ENCODE assay signal across 12 mouse cellular contexts in genomic region chr2:74244203-74244602, GRCm38 (mm10).
DNase-seq lines count a peak whose midpoint lies in the region; ATAC-seq lines count a peak whose summit lies in the region.
"Had no signal": no experiment of that assay in that cellular context is flagged by ENCODE, and none has a peak within 500 bp of the region (broad histone marks: within the 10 kb centered on the region; RNA-seq: fewer than 3 reads in every experiment).

No protein-coding gene starts in this region.

- no peaks in the 10 kb centered on the region for H3K36me3 ChIP-seq in forebrain, embryonic 12.5 days (replicated peaks)
- H3K36me3 ChIP-seq in forebrain, embryonic 10.5 days (replicated peaks), result no peaks in the 10 kb centered on the region
- no peaks in the 10 kb centered on the region for H3K36me3 ChIP-seq in lung, embryonic 15.5 days
- H3K36me3 ChIP-seq in hindbrain, embryonic 13.5 days, result no peaks in the 10 kb centered on the region
- no peaks in the 10 kb centered on the region for H3K36me3 ChIP-seq in midbrain, embryonic 16.5 days (ENCODE audit: control insufficient read depth, insufficient read depth, low read length)
- H3K36me3 ChIP-seq in kidney, embryonic 15.5 days, result no peaks in the 10 kb centered on the region
- H3K36me3 ChIP-seq: G1E had no signal

- H3K27ac ChIP-seq in forebrain, embryonic 12.5 days, result peak overlapping the region; percentile 31; the same call in 1 of the 2 replicates
- H3K27ac ChIP-seq in forebrain, embryonic 10.5 days, result no peak overlapping the region
- no peak overlapping the region for H3K27ac ChIP-seq in lung, embryonic 15.5 days
- H3K27ac ChIP-seq in hindbrain, embryonic 13.5 days, result peak overlapping the region; percentile 73
- peak overlapping the region; percentile 70 for H3K27ac ChIP-seq in midbrain, embryonic 16.5 days (ENCODE audit: low read length)
- H3K27ac ChIP-seq in kidney, embryonic 15.5 days, result no peak overlapping the region

- peaks cover 16% of the 10 kb centered on the region; the same call in 1 of the 2 replicates for H3K4me1 ChIP-seq in forebrain, embryonic 12.5 days
- peaks cover 13% of the 10 kb centered on the region for H3K4me1 ChIP-seq in forebrain, embryonic 10.5 days
- H3K4me1 ChIP-seq in lung, embryonic 15.5 days, result peaks cover 10% of the 10 kb centered on the region
- peaks cover 23% of the 10 kb centered on the region for H3K4me1 ChIP-seq in hindbrain, embryonic 13.5 days (replicated peaks)
- H3K4me1 ChIP-seq in midbrain, embryonic 16.5 days (ENCODE audit: control insufficient read depth, insufficient read depth, low read length), result peaks cover 16% of the 10 kb centered on the region; the same call in 1 of the 2 replicates
- H3K4me1 ChIP-seq in kidney, embryonic 15.5 days, result no peaks in the 10 kb centered on the region

- ATAC-seq in forebrain, embryonic 12.5 days (ENCODE audit: low FRiP score), result no peak
- ATAC-seq in lung, embryonic 15.5 days (ENCODE audit: borderline replicate concordance, extremely low read depth, low FRiP score, low TSS enrichment), result no peak
- ATAC-seq in hindbrain, embryonic 13.5 days (ENCODE audit: low FRiP score), result no peak
- ATAC-seq in midbrain, embryonic 16.5 days, result peak; percentile 74
- ATAC-seq in kidney, embryonic 15.5 days (replicated peaks; ENCODE audit: low FRiP score), result no peak

- DNase-seq in forebrain, embryonic 10.5 days (ENCODE audit: extremely low spot score, low spot score), result no peak
- DNase-seq in lung, postnatal 25 days (ENCODE audit: low spot score), result no peak
- DNase-seq in yolk sac, embryonic 10.5 days (ENCODE audit: low spot score), result no peak
- DNase-seq: cerebellum, adult 9-11 months; kidney, adult 18-20 months had no signal

- H3K27me3 ChIP-seq in forebrain, embryonic 12.5 days, result 0 out of 2 replicates have a peak, but pooled peaks cover 6% of the 10 kb centered on the region
- no peaks in the 10 kb centered on the region for H3K27me3 ChIP-seq in forebrain, embryonic 10.5 days (ENCODE audit: poor library complexity, severe bottlenecking)
- no peaks in the 10 kb centered on the region for H3K27me3 ChIP-seq in lung, embryonic 15.5 days
- no peaks in the 10 kb centered on the region for H3K27me3 ChIP-seq in hindbrain, embryonic 13.5 days
- no peaks in the 10 kb centered on the region for H3K27me3 ChIP-seq in midbrain, embryonic 16.5 days (ENCODE audit: control insufficient read depth, insufficient read depth, low read depth, low read length)
- H3K27me3 ChIP-seq in kidney, embryonic 15.5 days, result no peaks in the 10 kb centered on the region

- WGBS in forebrain, embryonic 12.5 days, result 74% methylated on average over 6 of the region's 6 CpGs
- 88% methylated on average over 6 of the region's 6 CpGs for WGBS in forebrain, embryonic 10.5 days
- WGBS in lung, embryonic 15.5 days, result 49% methylated on average over 6 of the region's 6 CpGs
- WGBS in hindbrain, embryonic 13.5 days, result 63% methylated on average over 6 of the region's 6 CpGs
- 31% methylated on average over 6 of the region's 6 CpGs for WGBS in midbrain, embryonic 16.5 days
- WGBS in kidney, embryonic 15.5 days, result 86% methylated on average over 6 of the region's 6 CpGs

- no peak overlapping the region for H3K9ac ChIP-seq in forebrain, embryonic 12.5 days
- no peak overlapping the region for H3K9ac ChIP-seq in lung, embryonic 15.5 days
- no peak overlapping the region for H3K9ac ChIP-seq in hindbrain, embryonic 13.5 days
- H3K9ac ChIP-seq in midbrain, embryonic 16.5 days (ENCODE audit: low read depth, low read length), result no peak overlapping the region
- H3K9ac ChIP-seq in kidney, embryonic 15.5 days, result no peak overlapping the region

- H3K4me2 ChIP-seq in forebrain, embryonic 12.5 days, result no peak overlapping the region
- H3K4me2 ChIP-seq in lung, embryonic 15.5 days, result peak overlapping the region; percentile 33
- H3K4me2 ChIP-seq in hindbrain, embryonic 13.5 days, result peak overlapping the region; percentile 15; the same call in 1 of the 2 replicates
- peak overlapping the region; percentile 26 for H3K4me2 ChIP-seq in midbrain, embryonic 16.5 days (ENCODE audit: low read length)
- H3K4me2 ChIP-seq in kidney, embryonic 15.5 days, result no peak overlapping the region

- no peaks in the 10 kb centered on the region for H3K9me3 ChIP-seq in forebrain, embryonic 12.5 days
- no peaks in the 10 kb centered on the region for H3K9me3 ChIP-seq in forebrain, embryonic 10.5 days
- H3K9me3 ChIP-seq in lung, embryonic 15.5 days, result no peaks in the 10 kb centered on the region
- no peaks in the 10 kb centered on the region for H3K9me3 ChIP-seq in hindbrain, embryonic 13.5 days
- H3K9me3 ChIP-seq in midbrain, embryonic 16.5 days (replicated peaks; ENCODE audit: control insufficient read depth, low read length, poor library complexity, severe bottlenecking), result no peaks in the 10 kb centered on the region
- H3K9me3 ChIP-seq in kidney, embryonic 15.5 days (replicated peaks), result no peaks in the 10 kb centered on the region
- H3K9me3 ChIP-seq: G1E had no signal

- no peak overlapping the region for H3K4me3 ChIP-seq in forebrain, embryonic 12.5 days (replicated peaks)
- H3K4me3 ChIP-seq in forebrain, embryonic 10.5 days, result no peak overlapping the region
- H3K4me3 ChIP-seq in lung, embryonic 15.5 days, result no peak overlapping the region
- no peak overlapping the region for H3K4me3 ChIP-seq in hindbrain, embryonic 13.5 days
- no peak overlapping the region for H3K4me3 ChIP-seq in midbrain, embryonic 16.5 days (ENCODE audit: low read depth, low read length)
- H3K4me3 ChIP-seq in kidney, embryonic 15.5 days (replicated peaks), result no peak overlapping the region
- H3K4me3 ChIP-seq: myocyte had no signal

Comparison
In these comparisons a context has a peak if more than half of its experiments do, and no peak if none do; other contexts are left out.
1. H3K27ac ChIP-seq: peak in forebrain, embryonic 12.5 days (single experiment), hindbrain, embryonic 13.5 days (single experiment) and midbrain, embryonic 16.5 days (single experiment); none in forebrain, embryonic 10.5 days (single experiment), lung, embryonic 15.5 days (single experiment) and kidney, embryonic 15.5 days (single experiment).
2. H3K4me2 ChIP-seq: peak in lung, embryonic 15.5 days (single experiment), hindbrain, embryonic 13.5 days (single experiment) and midbrain, embryonic 16.5 days (single experiment); none in forebrain, embryonic 12.5 days (single experiment) and kidney, embryonic 15.5 days (single experiment).